Mouse (Mus musculus): ENCODE measurements around the gene Slc16a2. TPM values are rescaled to one million over a fixed set of nuclear protein-coding genes. Genes with fewer than 3 reads are reported as not detected.
A peak's percentile ranks its signal among the peaks of the same experiment; 100 is the strongest.

Gene Slc16a2
- polyA plus RNA-seq, 1 experiment from 2014 or later: 29.8 TPM

- peaks cover 11% of the 10 kb centered on the region for H3K4me1 ChIP-seq (ENCODE audit: control insufficient read depth, insufficient read depth, low read length)
- H3K9ac ChIP-seq (ENCODE audit: low read depth, low read length): no peak overlapping the region
- no peak for ATAC-seq
- peaks cover 26% of the 10 kb centered on the region for H3K27me3 ChIP-seq (ENCODE audit: control insufficient read depth, insufficient read depth, low read depth, low read length)
- H3K4me3 ChIP-seq (ENCODE audit: low read depth, low read length): no peak overlapping the region
- 38% methylated on average over 6 of the region's 6 CpGs for WGBS
- no peaks in the 10 kb centered on the region for H3K9me3 ChIP-seq (replicated peaks; ENCODE audit: control insufficient read depth, low read length, poor library complexity, severe bottlenecking)
- H3K4me2 ChIP-seq (ENCODE audit: low read length): peak overlapping the region; percentile 79
- no peaks in the 10 kb centered on the region for H3K36me3 ChIP-seq (ENCODE audit: control insufficient read depth, insufficient read depth, low read length)
- no peak overlapping the region for H3K27ac ChIP-seq (ENCODE audit: low read length)
Observed at GRCm38 (mm10) chrX:103819253-103819652, 2.5 kb downstream of the Slc16a2 start.

GRCm38 (mm10) chrX:103812690-103813089, 9.1 kb downstream of the Slc16a2 start:
- Histone ChIP-seq H3K4me2 (ENCODE audit: low read length) (no peak overlapping the region), H3K9ac (ENCODE audit: low read depth, low read length) (no peak overlapping the region), H3K4me1 (ENCODE audit: control insufficient read depth, insufficient read depth, low read length) (no peaks in the 10 kb centered on the region), H3K27me3 (ENCODE audit: control insufficient read depth, insufficient read depth, low read depth, low read length) (peaks cover 22% of the 10 kb centered on the region), H3K4me3 (ENCODE audit: low read depth, low read length) (no peak overlapping the region), H3K9me3 (replicated peaks; ENCODE audit: control insufficient read depth, low read length, poor library complexity, severe bottlenecking) (no peaks in the 10 kb centered on the region), H3K36me3 (ENCODE audit: control insufficient read depth, insufficient read depth, low read length) (no peaks in the 10 kb centered on the region), H3K27ac (ENCODE audit: low read length) (no peak overlapping the region)
- no peak for ATAC-seq
- whole genome bisulfite sequencing: 62% methylated on average over 1 of the region's 1 CpGs

- Histone ChIP-seq H3K9ac (ENCODE audit: low read depth, low read length) (no peak overlapping the region), H3K9me3 (replicated peaks; ENCODE audit: control insufficient read depth, low read length, poor library complexity, severe bottlenecking) (no peaks in the 10 kb centered on the region), H3K27ac (ENCODE audit: low read length) (no peak overlapping the region), H3K4me1 (ENCODE audit: control insufficient read depth, insufficient read depth, low read length) (no peaks in the 10 kb centered on the region), H3K4me3 (ENCODE audit: low read depth, low read length) (no peak overlapping the region), H3K27me3 (ENCODE audit: control insufficient read depth, insufficient read depth, low read depth, low read length) (peaks cover 35% of the 10 kb centered on the region), H3K36me3 (ENCODE audit: control insufficient read depth, insufficient read depth, low read length) (no peaks in the 10 kb centered on the region), H3K4me2 (ENCODE audit: low read length) (no peak overlapping the region)
- 71% methylated on average over 1 of the region's 1 CpGs for WGBS
- ATAC-seq: no peak
Observed at GRCm38 (mm10) chrX:103810483-103810882, 11.3 kb downstream of the Slc16a2 start.

- Histone ChIP-seq H3K36me3 (ENCODE audit: control insufficient read depth, insufficient read depth, low read length) (no peaks in the 10 kb centered on the region), H3K4me1 (ENCODE audit: control insufficient read depth, insufficient read depth, low read length) (no peaks in the 10 kb centered on the region), H3K4me2 (ENCODE audit: low read length) (no peak overlapping the region), H3K27ac (ENCODE audit: low read length) (no peak overlapping the region), H3K9ac (ENCODE audit: low read depth, low read length) (no peak overlapping the region), H3K9me3 (replicated peaks; ENCODE audit: control insufficient read depth, low read length, poor library complexity, severe bottlenecking) (no peaks in the 10 kb centered on the region), H3K4me3 (ENCODE audit: low read depth, low read length) (no peak overlapping the region), H3K27me3 (ENCODE audit: control insufficient read depth, insufficient read depth, low read depth, low read length) (peaks cover 40% of the 10 kb centered on the region)
- WGBS: 90% methylated on average over 4 of the region's 4 CpGs
- ATAC-seq: no peak
Observed at GRCm38 (mm10) chrX:103806373-103806772, 15.4 kb downstream of the Slc16a2 start.

- no peak overlapping the region for H3K9ac ChIP-seq (ENCODE audit: low read depth, low read length)
- ATAC-seq: no peak
- no peaks in the 10 kb centered on the region for H3K9me3 ChIP-seq (replicated peaks; ENCODE audit: control insufficient read depth, low read length, poor library complexity, severe bottlenecking)
- no peaks in the 10 kb centered on the region for H3K4me1 ChIP-seq (ENCODE audit: control insufficient read depth, insufficient read depth, low read length)
- H3K4me3 ChIP-seq (ENCODE audit: low read depth, low read length): no peak overlapping the region
- WGBS: 88% methylated on average over 1 of the region's 1 CpGs
- H3K27ac ChIP-seq (ENCODE audit: low read length): no peak overlapping the region
- peaks cover 46% of the 10 kb centered on the region for H3K27me3 ChIP-seq (ENCODE audit: control insufficient read depth, insufficient read depth, low read depth, low read length)
- H3K36me3 ChIP-seq (ENCODE audit: control insufficient read depth, insufficient read depth, low read length): no peaks in the 10 kb centered on the region
- no peak overlapping the region for H3K4me2 ChIP-seq (ENCODE audit: low read length)
Observed at GRCm38 (mm10) chrX:103796961-103797360, 24.8 kb downstream of the Slc16a2 start.

GRCm38 (mm10) chrX:103795506-103795905, 26.3 kb downstream of the Slc16a2 start:
- no peaks in the 10 kb centered on the region for H3K36me3 ChIP-seq (ENCODE audit: control insufficient read depth, insufficient read depth, low read length)
- H3K27ac ChIP-seq (ENCODE audit: low read length): no peak overlapping the region
- peaks cover 48% of the 10 kb centered on the region for H3K27me3 ChIP-seq (ENCODE audit: control insufficient read depth, insufficient read depth, low read depth, low read length)
- ATAC-seq: no peak
- 87% methylated on average over 5 of the region's 5 CpGs for WGBS
- H3K9me3 ChIP-seq (replicated peaks; ENCODE audit: control insufficient read depth, low read length, poor library complexity, severe bottlenecking): no peaks in the 10 kb centered on the region
- H3K4me2 ChIP-seq (ENCODE audit: low read length): no peak overlapping the region
- H3K4me3 ChIP-seq (ENCODE audit: low read depth, low read length): no peak overlapping the region
- H3K4me1 ChIP-seq (ENCODE audit: control insufficient read depth, insufficient read depth, low read length): no peaks in the 10 kb centered on the region
- no peak overlapping the region for H3K9ac ChIP-seq (ENCODE audit: low read depth, low read length)

GRCm38 (mm10) chrX:103791329-103791728, 30.5 kb downstream of the Slc16a2 start:
- 87% methylated on average over 2 of the region's 2 CpGs for WGBS
- Histone ChIP-seq H3K27ac (ENCODE audit: low read length) (no peak overlapping the region), H3K9me3 (replicated peaks; ENCODE audit: control insufficient read depth, low read length, poor library complexity, severe bottlenecking) (no peaks in the 10 kb centered on the region), H3K36me3 (ENCODE audit: control insufficient read depth, insufficient read depth, low read length) (no peaks in the 10 kb centered on the region), H3K27me3 (ENCODE audit: control insufficient read depth, insufficient read depth, low read depth, low read length) (peaks cover 29% of the 10 kb centered on the region), H3K4me3 (ENCODE audit: low read depth, low read length) (no peak overlapping the region), H3K4me1 (ENCODE audit: control insufficient read depth, insufficient read depth, low read length) (no peaks in the 10 kb centered on the region), H3K4me2 (ENCODE audit: low read length) (no peak overlapping the region), H3K9ac (ENCODE audit: low read depth, low read length) (no peak overlapping the region)
- ATAC-seq: no peak

- Histone ChIP-seq H3K27ac (ENCODE audit: low read length) (no peak overlapping the region), H3K9ac (ENCODE audit: low read depth, low read length) (no peak overlapping the region), H3K4me1 (ENCODE audit: control insufficient read depth, insufficient read depth, low read length) (no peaks in the 10 kb centered on the region), H3K27me3 (ENCODE audit: control insufficient read depth, insufficient read depth, low read depth, low read length) (peaks cover 23% of the 10 kb centered on the region), H3K4me3 (ENCODE audit: low read depth, low read length) (no peak overlapping the region), H3K36me3 (ENCODE audit: control insufficient read depth, insufficient read depth, low read length) (no peaks in the 10 kb centered on the region), H3K9me3 (replicated peaks; ENCODE audit: control insufficient read depth, low read length, poor library complexity, severe bottlenecking) (no peaks in the 10 kb centered on the region), H3K4me2 (ENCODE audit: low read length) (no peak overlapping the region)
- WGBS: 73% methylated on average over 2 of the region's 2 CpGs
- ATAC-seq: no peak
Observed at GRCm38 (mm10) chrX:103785681-103786080, 36.1 kb downstream of the Slc16a2 start.

- Histone ChIP-seq H3K27me3 (ENCODE audit: control insufficient read depth, insufficient read depth, low read depth, low read length) (peaks cover 12% of the 10 kb centered on the region), H3K4me1 (ENCODE audit: control insufficient read depth, insufficient read depth, low read length) (no peaks in the 10 kb centered on the region), H3K27ac (ENCODE audit: low read length) (no peak overlapping the region), H3K9me3 (replicated peaks; ENCODE audit: control insufficient read depth, low read length, poor library complexity, severe bottlenecking) (no peaks in the 10 kb centered on the region), H3K9ac (ENCODE audit: low read depth, low read length) (no peak overlapping the region), H3K4me2 (ENCODE audit: low read length) (no peak overlapping the region), H3K36me3 (ENCODE audit: control insufficient read depth, insufficient read depth, low read length) (no peaks in the 10 kb centered on the region), H3K4me3 (ENCODE audit: low read depth, low read length) (no peak overlapping the region)
- ATAC-seq: no peak
Observed at GRCm38 (mm10) chrX:103776412-103776811, 45.4 kb downstream of the Slc16a2 start.

- Histone ChIP-seq H3K27me3 (ENCODE audit: control insufficient read depth, insufficient read depth, low read depth, low read length) (peaks cover 22% of the 10 kb centered on the region), H3K4me1 (ENCODE audit: control insufficient read depth, insufficient read depth, low read length) (peaks cover 19% of the 10 kb centered on the region), H3K4me3 (ENCODE audit: low read depth, low read length) (no peak overlapping the region), H3K9ac (ENCODE audit: low read depth, low read length) (no peak overlapping the region), H3K4me2 (ENCODE audit: low read length) (no peak overlapping the region), H3K9me3 (replicated peaks; ENCODE audit: control insufficient read depth, low read length, poor library complexity, severe bottlenecking) (no peaks in the 10 kb centered on the region), H3K36me3 (ENCODE audit: control insufficient read depth, insufficient read depth, low read length) (no peaks in the 10 kb centered on the region), H3K27ac (ENCODE audit: low read length) (no peak overlapping the region)
- ATAC-seq: no peak
- 96% methylated on average over 1 of the region's 1 CpGs for WGBS
Observed at GRCm38 (mm10) chrX:103746197-103746596, 75.6 kb downstream of the Slc16a2 start.

All from midbrain, embryonic 16.5 days (tissue).